18 mouse cellular contexts compared by ENCODE assay signal in genomic region chr4:31293752-31294151, GRCm38 (mm10).
"Had no signal": no experiment of that assay in that cellular context is flagged by ENCODE, and none has a peak within 500 bp of the region (broad histone marks: within the 10 kb centered on the region; RNA-seq: fewer than 3 reads in every experiment).

No protein-coding gene starts in this region.

- H3K4me2 ChIP-seq: lung, embryonic 14.5 days; midbrain, embryonic 12.5 days; neural tube, embryonic 13.5 days; neural tube, embryonic 15.5 days had no signal

- H3K4me1 ChIP-seq: midbrain, embryonic 10.5 days; midbrain, embryonic 12.5 days; neural tube, embryonic 15.5 days had no signal

- H3K9me3 ChIP-seq: midbrain, embryonic 10.5 days; midbrain, embryonic 12.5 days; neural tube, embryonic 13.5 days; neural tube, embryonic 15.5 days had no signal

- H3K27me3 ChIP-seq: midbrain, embryonic 12.5 days; neural tube, embryonic 13.5 days; neural tube, embryonic 15.5 days had no signal

- H3K9ac ChIP-seq: lung, embryonic 14.5 days; midbrain, embryonic 12.5 days; neural tube, embryonic 13.5 days; neural tube, embryonic 15.5 days had no signal

- H3K27ac ChIP-seq: midbrain, embryonic 10.5 days; midbrain, embryonic 12.5 days; neural tube, embryonic 13.5 days; neural tube, embryonic 15.5 days had no signal

- H3K4me3 ChIP-seq: midbrain, embryonic 10.5 days; midbrain, embryonic 12.5 days; myocyte; neural tube, embryonic 13.5 days; neural tube, embryonic 15.5 days had no signal

- ATAC-seq: midbrain, embryonic 16.5 days had no signal

- H3K36me3 ChIP-seq: midbrain, embryonic 10.5 days; midbrain, embryonic 12.5 days; neural tube, embryonic 13.5 days; neural tube, embryonic 15.5 days had no signal

- DNase-seq: lung, embryonic 14.5 days; lung, postnatal 10 days; lung, postnatal 4 days; midbrain, embryonic 14.5 days; retina, postnatal 1 day; right cerebral cortex, adult 18-20 months; right cerebral cortex, postnatal 25 days; right cerebral cortex, postnatal 4 days; spleen, adult 18-20 months; thymus, adult 18-20 months; thymus, postnatal 14 days; thymus, postnatal 36 days had no signal
